Mouse (Mus musculus): ENCODE results near the gene Rasgrp4. TPM values are rescaled to one million over a fixed set of nuclear protein-coding genes. Genes with fewer than 3 reads are reported as not detected.

The Rasgrp4 gene
- total and polyA plus RNA-seq, 3 experiments: 0.46 to 1.9 TPM; not detected in 1

DNA sequence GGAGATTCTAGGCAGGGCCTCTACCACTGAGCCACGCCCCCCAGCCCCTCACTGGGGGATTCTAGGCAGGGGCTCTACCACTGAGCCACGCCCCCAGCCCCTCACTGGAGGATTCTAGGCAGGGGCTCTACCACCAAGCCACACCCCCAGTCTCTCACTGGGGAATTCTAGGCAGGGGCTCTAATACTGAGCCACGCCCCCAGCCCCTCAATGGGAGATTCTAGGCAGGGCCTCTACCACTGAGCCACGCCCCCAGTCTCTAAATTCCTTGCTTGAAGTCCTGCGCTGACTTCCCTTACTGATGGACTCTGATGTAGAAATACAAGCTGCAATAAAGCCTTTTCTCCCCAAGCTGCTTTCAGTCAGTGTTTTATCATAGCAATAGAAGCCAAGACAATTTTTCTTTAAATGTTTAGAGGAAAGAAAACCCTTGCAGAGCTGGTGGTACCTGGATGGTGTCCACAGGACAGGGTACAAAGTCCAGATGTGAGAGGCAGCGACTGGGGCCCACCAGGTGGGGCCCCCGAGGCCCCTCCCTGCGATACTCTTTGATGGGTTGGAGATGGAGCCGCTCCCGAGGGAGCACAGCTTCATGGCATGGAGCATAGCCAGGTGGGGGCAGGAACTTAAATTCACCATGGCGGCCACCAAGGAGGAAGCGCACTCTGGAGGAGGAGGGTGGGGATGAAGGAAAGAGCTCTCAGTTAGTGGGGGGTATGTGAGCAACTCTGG lies 33.2 kb upstream of the Rasgrp4 start:
- no peaks in the 10 kb centered on the region for H3K36me3 ChIP-seq (ENCODE audit: control insufficient read depth in 1 of 2, insufficient read depth in 2 of 2, low read length in 2 of 2)
- H3K4me1 ChIP-seq (ENCODE audit: control insufficient read depth in 1 of 2, insufficient read depth in 2 of 2, low read length in 2 of 2): no peaks in the 10 kb centered on the region
- H3K27me3 ChIP-seq (ENCODE audit: control insufficient read depth in 1 of 2, insufficient read depth in 2 of 2, low read length in 2 of 2): no peaks in the 10 kb centered on the region
- no peak overlapping the region for H3K27ac ChIP-seq (ENCODE audit: control insufficient read depth, low read depth, low read length)
- H3K79me2 ChIP-seq (ENCODE audit: control insufficient read depth, insufficient read depth, low read length, poor library complexity): no peaks in the 10 kb centered on the region
- no peak overlapping the region for H3K4me3 ChIP-seq (ENCODE audit: control insufficient read depth in 1 of 2, insufficient read depth in 1 of 2, low read depth in 2 of 2, low read length in 2 of 2)
- H3K9ac ChIP-seq (ENCODE audit: control insufficient read depth, low read depth, low read length, poor library complexity, severe bottlenecking): no peak overlapping the region
- no peak for DNase-seq (ENCODE audit: low read depth, low spot score)
- TF ChIP-seq CTCF (IDR thresholded peaks at IDR 0.05 in 2 of 3, conservative IDR thresholded peaks at IDR 0.05 in 1 of 3; ENCODE audit: control insufficient read depth in 1 of 3, insufficient read depth in 1 of 3, low read depth in 2 of 3, low read length in 3 of 3, poor library complexity in 1 of 3, severe bottlenecking in 1 of 3): no peak
- TF ChIP-seq POLR2A (IDR thresholded peaks at IDR 0.05; ENCODE audit: control insufficient read depth in 1 of 2, insufficient read depth in 1 of 2, low read depth in 1 of 2, low read length in 2 of 2, poor library complexity in 1 of 2): no peak
- no peak for TF ChIP-seq TBP (IDR thresholded peaks at IDR 0.05; ENCODE audit: low read depth, low read length)
- no peak for TF ChIP-seq GATA1 (IDR thresholded peaks at IDR 0.05; ENCODE audit: low read depth, low read length)
- TF ChIP-seq CHD2 (IDR thresholded peaks at IDR 0.05; ENCODE audit: low read length): no peak
- TF ChIP-seq ETS1 (IDR thresholded peaks at IDR 0.05; ENCODE audit: low read depth, low read length): no peak
- no peak for TF ChIP-seq TCF12 (IDR thresholded peaks at IDR 0.05; ENCODE audit: low read depth, low read length)
- no peak for TF ChIP-seq ZMIZ1 (IDR thresholded peaks at IDR 0.05; ENCODE audit: low read depth, low read length)
- no peaks in the 10 kb centered on the region for H3K9me3 ChIP-seq (replicated peaks; ENCODE audit: insufficient read depth, low read length)

DNA sequence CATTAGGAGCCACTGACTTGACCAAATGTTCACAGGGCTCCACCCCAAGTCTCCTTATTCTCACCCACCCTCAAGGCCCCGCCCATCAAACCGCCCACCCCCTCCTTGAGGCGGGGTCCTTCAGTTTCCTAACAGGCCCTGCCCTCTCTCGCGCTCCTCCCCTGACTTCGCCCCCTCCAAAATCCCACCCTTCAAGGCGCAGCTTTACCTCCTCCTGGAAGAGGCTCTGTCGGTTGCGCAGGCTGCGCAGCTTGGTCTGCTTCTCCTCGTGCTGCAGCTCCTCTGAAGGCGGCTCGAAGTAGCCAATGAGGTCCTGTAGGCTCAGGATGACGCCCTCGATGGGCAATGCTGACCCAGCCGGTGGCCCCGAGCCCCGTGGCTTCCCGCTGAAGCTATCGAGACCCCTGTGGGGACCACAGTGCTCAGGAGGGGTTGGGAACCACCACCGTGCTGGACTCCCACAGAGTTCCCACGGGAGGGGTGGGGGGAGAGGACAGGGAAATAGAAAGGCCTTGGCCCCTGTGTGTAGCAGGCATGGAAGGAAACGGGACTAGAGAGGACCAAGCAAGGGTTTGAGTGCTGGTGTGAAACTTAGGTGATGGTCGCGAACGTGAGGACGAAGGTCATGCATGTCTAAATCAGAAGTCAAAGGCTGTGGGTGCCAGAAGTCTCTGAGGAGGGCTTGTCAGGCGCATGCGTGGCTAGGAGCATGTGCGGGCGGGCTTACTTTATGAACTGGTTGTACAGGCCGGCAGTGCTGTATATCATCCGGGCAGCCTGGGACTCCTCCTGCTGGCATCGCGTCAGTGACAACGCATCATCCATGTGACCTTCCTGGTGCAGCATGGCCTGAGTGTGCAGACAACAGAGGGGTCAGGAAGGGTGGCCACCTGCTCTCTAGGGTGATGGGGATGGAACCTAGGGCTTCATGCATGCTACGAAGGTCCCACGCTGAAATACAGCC lies 25.4 kb upstream of the Rasgrp4 start:
- Histone ChIP-seq H3K9ac (ENCODE audit: control insufficient read depth, low read depth, low read length, poor library complexity, severe bottlenecking) (no peak overlapping the region), H3K9me3 (replicated peaks; ENCODE audit: insufficient read depth, low read length) (no peaks in the 10 kb centered on the region)
- DNase-seq (ENCODE audit: low read depth, low spot score): no peak

More for the DNA sequence above, 25.4 kb upstream of the Rasgrp4 start:
- H3K79me2 ChIP-seq (ENCODE audit: control insufficient read depth, insufficient read depth, low read length, poor library complexity): no peaks in the 10 kb centered on the region
- no peak for TF ChIP-seq JUND (IDR thresholded peaks at IDR 0.05; ENCODE audit: low read depth, low read length)
- TF ChIP-seq GATA1 (IDR thresholded peaks at IDR 0.05; ENCODE audit: low read depth, low read length): no peak
- TF ChIP-seq E2F4 (IDR thresholded peaks at IDR 0.05; ENCODE audit: borderline replicate concordance, low read depth, low read length): no peak
- no peak for TF ChIP-seq POLR2AphosphoS5 (IDR thresholded peaks at IDR 0.05; ENCODE audit: borderline replicate concordance, low read depth, low read length)
- TF ChIP-seq UBTF (IDR thresholded peaks at IDR 0.05; ENCODE audit: borderline replicate concordance, insufficient read depth, low read depth, low read length): no peak
- TF ChIP-seq BHLHE40 (IDR thresholded peaks at IDR 0.05; ENCODE audit: borderline replicate concordance, low read depth, low read length): no peak
- no peak for TF ChIP-seq ZNF384 (IDR thresholded peaks at IDR 0.05; ENCODE audit: low read depth, low read length)
- no peak for TF ChIP-seq USF1 (IDR thresholded peaks at IDR 0.05; ENCODE audit: low read depth, low read length)
- no peak for TF ChIP-seq CHD2 (IDR thresholded peaks at IDR 0.05; ENCODE audit: low read length)
- no peak for TF ChIP-seq EP300 (IDR thresholded peaks at IDR 0.05; ENCODE audit: low read depth in 1 of 2, low read length in 2 of 2)
- no peak for TF ChIP-seq MAFK (IDR thresholded peaks at IDR 0.05; ENCODE audit: borderline replicate concordance, low read depth, low read length)
- TF ChIP-seq GABPA (IDR thresholded peaks at IDR 0.05; ENCODE audit: low read depth, low read length): no peak
- no peak overlapping the region for H3K27ac ChIP-seq (ENCODE audit: control insufficient read depth, low read depth, low read length)
- no peaks in the 10 kb centered on the region for H3K4me1 ChIP-seq (ENCODE audit: control insufficient read depth in 1 of 2, insufficient read depth in 2 of 2, low read length in 2 of 2)
- no peaks in the 10 kb centered on the region for H3K36me3 ChIP-seq (ENCODE audit: control insufficient read depth in 1 of 2, insufficient read depth in 2 of 2, low read length in 2 of 2)
- no peak overlapping the region for H3K4me3 ChIP-seq (ENCODE audit: control insufficient read depth in 1 of 2, insufficient read depth in 1 of 2, low read depth in 2 of 2, low read length in 2 of 2)
- H3K27me3 ChIP-seq (ENCODE audit: control insufficient read depth in 1 of 2, insufficient read depth in 2 of 2, low read length in 2 of 2): no peaks in the 10 kb centered on the region
